Mouse (Mus musculus): ENCODE results near the gene 4930452B06Rik. TPM values are rescaled to one million over a fixed set of nuclear protein-coding genes. Genes with fewer than 3 reads are reported as not detected.

4930452B06Rik gene
- polyA plus RNA-seq, 1 experiment from 2014 or later, result 12.4 TPM

GRCm38 (mm10) chr14:8398507-8398906, 267.5 kb downstream of the 4930452B06Rik start:
- H3K9ac ChIP-seq, result no peak overlapping the region
- no peaks in the 10 kb centered on the region for H3K36me3 ChIP-seq
- H3K4me2 ChIP-seq (replicated peaks), result no peak overlapping the region
- H3K27ac ChIP-seq (replicated peaks), result no peak overlapping the region
- no peak overlapping the region for H3K4me3 ChIP-seq (replicated peaks)
- no peaks in the 10 kb centered on the region for H3K27me3 ChIP-seq
- no peaks in the 10 kb centered on the region for H3K9me3 ChIP-seq (replicated peaks)
- no peak for ATAC-seq (ENCODE audit: insufficient number of reproducible peaks, low FRiP score, low TSS enrichment, low read depth)
- H3K4me1 ChIP-seq, result no peaks in the 10 kb centered on the region

- H3K27ac ChIP-seq (replicated peaks), result no peak overlapping the region
- WGBS, result 46% methylated on average over 7 of the region's 7 CpGs
- H3K4me1 ChIP-seq, result no peaks in the 10 kb centered on the region
- H3K4me3 ChIP-seq (replicated peaks), result no peak overlapping the region
- no peak overlapping the region for H3K9ac ChIP-seq
- no peaks in the 10 kb centered on the region for H3K9me3 ChIP-seq (replicated peaks)
- no peaks in the 10 kb centered on the region for H3K27me3 ChIP-seq
- ATAC-seq (ENCODE audit: insufficient number of reproducible peaks, low FRiP score, low TSS enrichment, low read depth), result no peak
- H3K36me3 ChIP-seq, result no peaks in the 10 kb centered on the region
- H3K4me2 ChIP-seq (replicated peaks), result no peak overlapping the region
Observed at GRCm38 (mm10) chr14:8395690-8396287, 270.3 kb downstream of the 4930452B06Rik start.

DNA sequence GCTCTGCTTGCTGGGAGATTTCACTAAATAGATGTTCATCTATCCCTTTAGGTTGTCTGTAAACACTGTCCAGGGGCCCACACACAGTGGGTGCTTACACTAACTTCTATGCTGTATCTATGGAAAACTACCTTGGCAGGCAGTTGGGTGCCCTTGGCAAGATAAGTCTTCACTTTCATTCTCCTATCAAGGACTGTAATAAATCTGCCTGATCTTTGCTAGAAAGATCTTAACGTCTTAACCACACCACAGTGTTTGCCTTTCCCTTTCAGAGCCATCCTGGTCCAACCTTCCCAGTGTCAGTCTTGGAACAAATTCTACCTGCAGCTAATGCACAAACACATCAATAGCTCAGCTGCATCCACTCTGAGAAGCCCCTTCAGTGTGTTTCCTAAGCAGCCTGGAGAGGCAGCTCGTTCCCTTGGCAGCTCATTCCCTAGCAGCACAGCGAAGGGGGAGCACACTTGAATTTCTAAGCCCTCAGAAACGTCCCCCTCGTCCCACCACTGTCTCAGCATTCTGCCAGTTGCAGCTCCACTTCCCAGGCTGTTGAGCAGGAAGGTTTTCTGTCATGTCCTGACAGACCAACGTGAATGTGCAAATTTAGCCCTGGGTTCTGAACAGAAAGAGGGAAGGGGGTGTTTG, 273.7 kb downstream of the 4930452B06Rik start:
- Histone ChIP-seq H3K4me1 (no peaks in the 10 kb centered on the region), H3K9me3 (replicated peaks) (no peaks in the 10 kb centered on the region), H3K36me3 (no peaks in the 10 kb centered on the region), H3K27me3 (no peaks in the 10 kb centered on the region), H3K4me2 (replicated peaks) (no peak overlapping the region), H3K27ac (replicated peaks) (no peak overlapping the region), H3K4me3 (replicated peaks) (no peak overlapping the region), H3K9ac (no peak overlapping the region)
- 43% methylated on average over 6 of the region's 6 CpGs for WGBS
- ATAC-seq (ENCODE audit: insufficient number of reproducible peaks, low FRiP score, low TSS enrichment, low read depth), result no peak
